Mouse (Mus musculus) embryonic fibroblast, embryonic 13.5 days (primary cell): ENCODE results near the gene Trim56.

Source experiments
- CTCF ChIP-seq: IDR thresholded peaks from 2 replicates; pipeline ENCODE4 v1.5.1; 2011; ENCODE audit warnings: mild to moderate bottlenecking, control low read depth, low read length, moderate library complexity, borderline replicate concordance; ENCODE audit not compliant: insufficient read depth
- POLR2A ChIP-seq: IDR thresholded peaks from 2 replicates; pipeline ENCODE4 v1.6.1; 2011; ENCODE audit warnings: low read depth, mild to moderate bottlenecking, control low read depth, low read length, moderate library complexity

GRCm38 (mm10) chr5:137072079-137072960 is 43.7 kb downstream of the Trim56 start, which contains the start of gene Serpine1:
- TF ChIP-seq CTCF, result no peak
- TF ChIP-seq POLR2A, result peak; percentile 100
